Mouse (Mus musculus) limb, embryonic 11.5 days (tissue): ENCODE results near the gene Spice1. TPM values are rescaled to one million over a fixed set of nuclear protein-coding genes. Genes with fewer than 3 reads are reported as not detected.

Experiments
- ATAC-seq: fragments of 200-750 bp; cut with Nextera tagmentation; 2 replicates; pipeline ENCODE4 v1.8.0; 2017; ENCODE audit warnings: low read depth; ENCODE audit not compliant: insufficient number of reproducible peaks, low FRiP score, low TSS enrichment
- DNase-seq: peaks from one replicate; pipeline ENCODE4 v3.0.0-alpha.2; 2015; ENCODE audit warnings: low spot score
- H3K27ac ChIP-seq: fragments of 300-500 bp; sonication (generic); replicated peaks from 2 replicates; pipeline ENCODE4 v1.5.1; 2014; ENCODE audit warnings: low read depth, mild to moderate bottlenecking, low read length
- H3K27me3 ChIP-seq: fragments of 300-500 bp; sonication (generic); 2 replicates; pipeline ENCODE4 v1.6.1; 2014; ENCODE audit warnings: mild to moderate bottlenecking, low read length, mixed read lengths; ENCODE audit not compliant: control insufficient read depth, insufficient read depth
- H3K36me3 ChIP-seq: fragments of 300-500 bp; sonication (generic); 2 replicates; pipeline ENCODE4 v1.6.1; 2014; ENCODE audit warnings: mild to moderate bottlenecking, low read length, moderate library complexity, mixed read lengths; ENCODE audit not compliant: control insufficient read depth, insufficient read depth
- H3K4me1 ChIP-seq: fragments of 300-500 bp; sonication (generic); 2 replicates; pipeline ENCODE4 v1.6.1; 2014; ENCODE audit warnings: low read length, mixed read lengths; ENCODE audit not compliant: control insufficient read depth, insufficient read depth
- H3K4me2 ChIP-seq: fragments of 300-500 bp; sonication (generic); 2 replicates; pipeline ENCODE4 v1.6.1; 2014; ENCODE audit warnings: low read depth, mild to moderate bottlenecking, moderate library complexity; ENCODE audit not compliant: severe bottlenecking
- H3K4me3 ChIP-seq: fragments of 300-500 bp; sonication (generic); 2 replicates; pipeline ENCODE4 v1.5.1; 2014; ENCODE audit warnings: low read depth, low read length
- H3K9ac ChIP-seq: fragments of 300-500 bp; sonication (generic); 2 replicates; pipeline ENCODE4 v1.6.1; 2014; ENCODE audit warnings: mild to moderate bottlenecking, low read length
- H3K9me3 ChIP-seq: fragments of 300-500 bp; sonication (generic); 2 replicates; pipeline ENCODE4 v1.6.1; 2016; ENCODE audit warnings: low read length; ENCODE audit not compliant: control insufficient read depth
- WGBS: fragments of 180-500 bp; shearing (Covaris S2); extraction: QIAGEN DNeasy Blood & Tissue Kit; methylation state at CpG from one replicate; pipeline ENCODE4 v1.1.7; 2014; 5-methylcytosine and 5-hydroxymethylcytosine counted together
- polyA plus RNA-seq: library from polyadenylated mRNA; unstranded; fragments of >200 nt; fragmentation: Nextera tagmentation; extraction: Ambion mirVana; gene quantifications from 2 replicates; pipeline ENCODE4 v1.2.1, GENCODE M21; 2014

Gene Spice1
- polyA plus RNA-seq, 1 experiment from 2014 or later = 31.8 TPM

DNA sequence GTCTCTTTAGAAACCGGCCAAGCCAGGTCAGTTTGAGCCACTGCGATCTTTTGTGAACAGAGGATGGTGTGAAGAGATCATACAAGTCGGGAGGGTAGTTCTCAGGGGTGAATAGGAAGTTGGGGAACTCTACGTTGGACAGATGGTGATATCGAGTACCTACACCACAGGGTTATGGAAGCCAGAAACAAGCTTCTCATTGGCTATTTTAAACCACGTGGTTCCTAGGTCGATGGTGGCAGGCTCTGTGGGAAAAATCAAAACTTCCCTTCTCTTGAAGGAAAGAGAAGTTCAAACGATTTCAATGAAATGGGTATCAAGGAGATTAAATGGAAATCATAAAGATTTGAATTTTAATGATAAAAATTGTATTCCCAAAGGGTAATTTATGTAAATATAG lies 74.8 kb downstream of the Spice1 start:
- no peaks in the 10 kb centered on the region for H3K27me3 ChIP-seq
- 87% methylated on average over 8 of the region's 8 CpGs for WGBS
- H3K36me3 ChIP-seq = no peaks in the 10 kb centered on the region
- no peak overlapping the region for H3K27ac ChIP-seq
- no peak overlapping the region for H3K9ac ChIP-seq
- DNase-seq (no peak), ATAC-seq (no peak)
- no peaks in the 10 kb centered on the region for H3K4me1 ChIP-seq
- H3K9me3 ChIP-seq = no peaks in the 10 kb centered on the region
- H3K4me3 ChIP-seq = no peak overlapping the region
- H3K4me2 ChIP-seq = no peak overlapping the region

DNA sequence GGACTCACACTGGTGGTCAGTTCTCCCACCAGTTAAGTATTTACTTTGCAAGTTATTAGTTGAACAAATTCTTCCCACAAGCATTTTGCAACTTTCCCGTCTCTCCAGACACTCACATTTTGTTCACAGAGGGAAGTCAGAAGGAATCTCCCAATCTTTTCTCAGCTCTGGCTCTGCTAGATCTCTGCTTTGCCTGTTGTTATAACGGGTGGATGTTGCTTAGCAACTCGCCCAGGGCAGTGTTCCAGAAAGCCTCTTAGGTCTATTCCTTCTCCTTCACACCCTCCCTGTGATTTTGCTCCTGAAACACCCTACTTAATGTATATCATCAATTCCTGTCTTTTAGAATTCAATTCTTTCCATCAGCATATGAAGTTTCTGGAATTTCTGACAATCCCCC lies 76.6 kb downstream of the Spice1 start:
- DNase-seq = no peak
- H3K27me3 ChIP-seq = no peaks in the 10 kb centered on the region
- 59% methylated on average over 3 of the region's 3 CpGs for WGBS

DNA sequence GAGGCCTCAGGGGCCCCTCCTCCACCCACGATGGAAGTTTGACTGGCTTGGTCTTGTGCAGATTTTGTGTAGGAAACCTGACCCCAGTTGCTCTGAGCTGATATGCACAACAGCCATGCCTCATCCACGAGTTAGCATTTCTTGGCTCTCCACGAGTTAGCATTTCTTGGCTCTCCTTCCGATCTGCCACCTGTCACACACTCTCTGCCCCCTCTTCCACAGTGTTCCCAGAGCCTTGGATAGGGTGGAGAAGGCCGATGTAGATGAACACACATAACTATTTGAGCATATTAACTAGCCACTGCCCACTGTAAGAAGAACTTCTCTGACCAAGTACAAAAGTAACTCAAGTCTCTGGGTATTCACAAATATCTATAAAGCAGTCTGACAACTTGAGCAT lies 81.5 kb downstream of the Spice1 start:
- DNase-seq (no peak), ATAC-seq (no peak)
- H3K9me3 ChIP-seq = no peaks in the 10 kb centered on the region
- no peak overlapping the region for H3K4me2 ChIP-seq
- H3K9ac ChIP-seq = no peak overlapping the region
- H3K27ac ChIP-seq = no peak overlapping the region
- 81% methylated on average over 5 of the region's 5 CpGs for WGBS
- H3K4me1 ChIP-seq = no peaks in the 10 kb centered on the region
- H3K4me3 ChIP-seq = no peak overlapping the region
- H3K27me3 ChIP-seq = no peaks in the 10 kb centered on the region
- no peaks in the 10 kb centered on the region for H3K36me3 ChIP-seq

More for the DNA sequence above, 76.6 kb downstream of the Spice1 start:
- Histone ChIP-seq H3K4me3 (no peak overlapping the region), H3K9ac (no peak overlapping the region), H3K36me3 (no peaks in the 10 kb centered on the region), H3K4me1 (no peaks in the 10 kb centered on the region), H3K27ac (no peak overlapping the region), H3K4me2 (no peak overlapping the region), H3K9me3 (no peaks in the 10 kb centered on the region)
- no peak for ATAC-seq

DNA sequence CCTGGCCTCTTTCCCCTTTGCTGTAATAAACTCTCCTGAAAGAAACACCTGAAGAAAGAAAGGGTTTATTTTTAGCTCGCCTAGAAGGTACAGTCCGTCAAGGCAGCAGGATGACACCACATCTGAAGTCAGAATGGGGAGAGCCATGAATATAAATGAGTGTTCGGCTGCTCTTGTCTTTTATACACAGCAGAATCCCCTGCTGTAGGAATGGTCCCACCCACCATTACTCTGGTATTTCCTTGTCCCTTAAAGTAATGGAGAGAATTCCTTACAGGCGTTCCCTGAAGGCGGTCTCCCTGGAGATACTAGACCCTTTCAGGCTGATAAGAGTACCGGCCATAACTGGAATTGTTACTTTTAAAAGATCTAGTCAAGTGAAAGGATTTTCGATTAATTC lies 83.1 kb downstream of the Spice1 start:
- DNase-seq = no peak
- Histone ChIP-seq H3K36me3 (no peaks in the 10 kb centered on the region), H3K4me3 (no peak overlapping the region), H3K4me2 (no peak overlapping the region), H3K4me1 (no peaks in the 10 kb centered on the region), H3K27me3 (no peaks in the 10 kb centered on the region), H3K27ac (no peak overlapping the region), H3K9me3 (no peaks in the 10 kb centered on the region), H3K9ac (no peak overlapping the region)
- no peak for ATAC-seq
- 79% methylated on average over 7 of the region's 7 CpGs for WGBS

DNA sequence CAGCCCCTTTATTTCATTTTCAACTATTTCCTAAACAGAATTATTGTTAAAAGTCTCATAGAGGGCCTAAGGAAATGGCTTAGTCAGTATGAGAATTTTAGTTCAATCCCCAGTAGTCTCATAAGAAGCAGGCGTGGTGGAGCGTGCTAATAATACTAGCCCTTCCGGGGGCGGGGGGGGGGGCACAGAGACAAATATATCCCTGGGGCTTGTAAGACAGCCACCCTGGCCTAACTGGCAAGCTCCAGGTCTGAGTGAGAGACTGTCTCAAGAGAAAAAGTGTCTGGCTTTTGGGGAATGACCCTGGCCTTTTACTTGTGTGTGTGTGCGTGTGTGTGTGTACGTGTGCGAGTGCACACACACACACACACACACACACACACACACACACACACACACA lies 88.0 kb downstream of the Spice1 start:
- Histone ChIP-seq H3K27me3 (no peaks in the 10 kb centered on the region), H3K27ac (no peak overlapping the region), H3K9me3 (no peaks in the 10 kb centered on the region), H3K4me3 (no peak overlapping the region), H3K4me1 (no peaks in the 10 kb centered on the region), H3K9ac (no peak overlapping the region), H3K36me3 (no peaks in the 10 kb centered on the region), H3K4me2 (no peak overlapping the region)
- WGBS = 89% methylated on average over 7 of the region's 7 CpGs
- no peak for DNase-seq
- no peak for ATAC-seq

DNA sequence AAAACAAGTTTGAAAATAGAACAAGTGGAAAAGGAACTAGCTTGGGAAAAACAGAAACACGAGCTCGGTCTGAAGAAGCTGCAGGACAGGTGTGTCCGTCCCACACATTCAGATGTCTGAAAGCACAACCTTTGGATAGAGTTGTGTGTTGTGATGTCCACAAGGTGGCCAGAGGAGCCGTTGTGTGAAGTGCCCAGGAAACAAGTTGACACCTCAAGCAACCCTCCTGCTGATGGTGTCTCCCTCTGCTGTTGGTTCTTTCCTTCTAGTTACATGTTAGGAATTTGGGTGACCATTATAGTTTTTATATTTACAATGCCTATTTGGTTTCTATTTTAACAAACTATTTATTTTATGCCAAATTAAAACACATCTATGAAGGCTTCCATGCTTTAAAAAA lies 88.6 kb downstream of the Spice1 start:
- 67% methylated on average over 4 of the region's 4 CpGs for WGBS
- DNase-seq = no peak

More for the DNA sequence above, 88.6 kb downstream of the Spice1 start:
- Histone ChIP-seq H3K36me3 (no peaks in the 10 kb centered on the region), H3K9me3 (no peaks in the 10 kb centered on the region), H3K4me2 (no peak overlapping the region), H3K4me1 (no peaks in the 10 kb centered on the region), H3K4me3 (no peak overlapping the region), H3K27ac (no peak overlapping the region), H3K27me3 (no peaks in the 10 kb centered on the region), H3K9ac (no peak overlapping the region)
- ATAC-seq = no peak

Other genes with a start within 250 kb of the Spice1 start
- 52.3 and 52.5 TPM in 2 replicates for gene Atp6v1a, start 207.4 kb upstream of the Spice1 start, polyA plus RNA-seq
- 88.1 and 97.9 TPM in 2 replicates for gene Naa50, start 207.3 kb upstream of the Spice1 start, polyA plus RNA-seq
- gene Usf3, start 173.9 kb upstream of the Spice1 start, polyA plus RNA-seq = 5.1 and 5.7 TPM in 2 replicates
- 0.09 and 0.11 TPM in 2 replicates for gene Sidt1, start 13.9 kb upstream of the Spice1 start, polyA plus RNA-seq
- gene Cfap44, start 47.7 kb downstream of the Spice1 start, polyA plus RNA-seq = 0.81 and 0.92 TPM in 2 replicates
- 39.3 and 41.9 TPM in 2 replicates for gene Boc, start 211.8 kb downstream of the Spice1 start, polyA plus RNA-seq